Mouse (Mus musculus) brain, embryonic 14.5 days (tissue): ENCODE data around the gene Bcl11a.

Experiments used
- CTCF ChIP-seq: fragments of 200-500 bp; IDR thresholded peaks from 2 replicates; pipeline ENCODE4 v1.5.1; 2012; ENCODE audit warnings: inconsistent platforms, mild to moderate bottlenecking, moderate library complexity, borderline replicate concordance; ENCODE audit not compliant: insufficient read depth, insufficient read length; ENCODE audit errors: extremely low read depth
- POLR2A ChIP-seq: fragments of 200-500 bp; IDR thresholded peaks from 2 replicates; pipeline ENCODE4 v1.6.1; 2012; ENCODE audit warnings: mild to moderate bottlenecking, inconsistent platforms, borderline replicate concordance; ENCODE audit not compliant: poor library complexity, insufficient read depth, insufficient read length, severe bottlenecking; ENCODE audit errors: extremely low read depth

GRCm38 (mm10) chr11:24081016-24081686 is 3.3 kb downstream of the Bcl11a start:
- TF ChIP-seq CTCF (peak; percentile 59; the same call in 1 of the 2 replicates), POLR2A (no peak)
